Mouse (Mus musculus): ENCODE measurements at regions not wholly inside any gene's neighbourhood (a gene's known extent, or its start where the extent isn't known, plus 50 kb on each side); places are given as distances from the start of the nearest gene placed in this dataset.

DNA sequence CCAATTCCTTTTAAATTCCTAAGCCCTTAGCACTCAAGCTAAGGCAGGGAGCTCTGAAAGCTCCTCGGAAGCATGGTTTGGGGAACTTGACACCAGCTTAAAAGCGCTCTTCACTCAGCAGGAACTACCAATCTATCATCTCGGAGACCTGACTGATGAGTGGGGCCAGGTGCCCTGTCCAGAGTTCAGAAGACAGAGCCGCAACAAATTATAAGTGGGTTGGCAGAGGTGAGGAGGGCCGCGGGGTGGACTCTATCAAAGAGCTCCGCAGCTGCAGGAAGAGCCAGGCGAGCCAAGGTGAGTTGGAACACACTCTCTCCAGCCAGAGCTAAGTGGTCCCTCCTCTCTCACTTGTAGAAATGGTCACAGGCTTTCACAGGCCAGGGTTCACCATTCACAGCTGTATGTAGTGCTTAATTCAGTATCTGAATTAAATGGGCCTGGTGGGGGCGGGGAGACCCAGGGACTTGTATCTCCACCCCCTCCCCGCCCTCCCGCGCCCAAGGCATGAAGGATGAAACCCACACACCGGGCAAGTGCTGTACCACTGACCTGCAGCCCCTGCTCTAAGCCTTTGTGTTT, 180.8 kb downstream of the Stim2 start:
- DNase-seq (ENCODE audit: low read depth, low spot score): no peak

GRCm38 (mm10) chr5:54180192-54180611, 181.9 kb downstream of the Stim2 start:
- no peak for DNase-seq (ENCODE audit: low read depth, low spot score)

DNA sequence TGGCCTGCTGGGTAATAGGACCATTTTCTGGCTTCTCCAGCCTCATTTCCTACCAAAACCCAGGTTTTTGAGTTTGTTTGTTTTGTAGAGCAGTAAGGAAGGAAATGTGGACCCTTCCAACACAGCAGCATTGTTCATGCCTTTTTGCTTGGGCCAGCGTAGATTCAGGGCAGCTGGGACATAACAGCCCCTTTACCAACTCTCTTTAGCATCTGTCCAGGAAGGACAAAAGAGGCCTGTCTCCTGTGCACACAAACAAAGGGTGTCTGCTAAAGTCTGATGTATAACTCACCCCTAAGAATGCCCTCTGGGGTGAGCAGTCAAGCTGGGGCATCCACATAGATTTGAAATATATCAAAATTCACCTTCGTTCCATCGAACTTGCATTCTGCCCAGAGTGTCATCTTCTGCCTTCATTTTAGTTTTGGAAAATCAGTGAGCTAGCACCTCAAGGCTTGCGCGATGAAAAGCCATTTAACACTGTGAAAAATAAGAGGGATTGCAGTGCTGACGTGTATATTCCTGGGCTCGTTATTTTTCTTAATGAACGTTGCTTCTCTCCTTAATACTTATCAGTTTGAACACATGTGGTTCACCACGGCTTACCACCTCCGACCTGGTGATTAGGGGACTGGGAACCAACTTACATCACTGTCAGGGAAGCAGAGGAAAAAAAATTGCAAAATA, 182.5 kb downstream of the Stim2 start:
- DNase-seq (ENCODE audit: low read depth, low spot score): no peak

GRCm38 (mm10) chr5:54181327-54181863, 183.1 kb downstream of the Stim2 start:
- no peak for DNase-seq (ENCODE audit: low read depth, low spot score)

DNA sequence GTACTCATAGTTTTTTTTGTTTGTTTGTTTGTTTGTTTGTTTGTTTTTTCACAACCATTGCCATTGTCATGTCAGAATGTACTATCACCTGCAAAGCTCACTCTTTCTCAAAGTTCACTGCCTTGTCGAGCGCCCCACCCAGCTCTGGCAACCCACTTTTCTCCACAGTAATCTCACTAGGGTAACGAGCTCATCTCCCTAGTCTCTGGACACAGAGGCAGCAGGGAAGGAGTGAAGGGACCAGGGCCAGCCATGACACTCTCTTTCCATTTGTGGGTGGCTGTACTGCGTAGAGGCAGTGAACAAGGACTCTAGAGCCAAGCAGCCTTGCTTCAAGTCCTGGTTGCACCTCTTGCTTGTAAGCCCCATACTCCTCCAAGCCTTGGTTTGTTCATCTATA, 184.5 kb downstream of the Stim2 start:
- no peak for DNase-seq (ENCODE audit: low read depth, low spot score)

DNA sequence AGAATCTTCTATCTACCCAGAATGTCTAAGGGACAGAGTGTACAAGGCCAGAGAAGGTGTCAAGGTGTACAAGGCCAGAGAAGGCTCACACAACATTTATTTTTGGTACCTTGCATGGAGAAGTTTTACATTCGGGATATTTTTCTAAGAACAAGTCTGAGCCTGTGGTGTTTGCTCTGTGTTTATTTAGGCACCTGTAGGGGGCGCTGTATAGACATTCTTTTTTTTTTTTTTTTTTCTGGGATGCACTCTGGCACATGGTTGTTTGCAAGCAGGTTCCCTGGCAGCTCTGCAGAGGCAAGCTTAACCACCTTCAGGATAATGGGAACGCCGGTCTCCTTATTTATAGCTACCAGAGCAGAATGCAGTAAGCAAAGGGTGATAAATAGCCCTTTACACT, 187.4 kb downstream of the Stim2 start:
- DNase-seq (ENCODE audit: low read depth, low spot score): no peak

DNA sequence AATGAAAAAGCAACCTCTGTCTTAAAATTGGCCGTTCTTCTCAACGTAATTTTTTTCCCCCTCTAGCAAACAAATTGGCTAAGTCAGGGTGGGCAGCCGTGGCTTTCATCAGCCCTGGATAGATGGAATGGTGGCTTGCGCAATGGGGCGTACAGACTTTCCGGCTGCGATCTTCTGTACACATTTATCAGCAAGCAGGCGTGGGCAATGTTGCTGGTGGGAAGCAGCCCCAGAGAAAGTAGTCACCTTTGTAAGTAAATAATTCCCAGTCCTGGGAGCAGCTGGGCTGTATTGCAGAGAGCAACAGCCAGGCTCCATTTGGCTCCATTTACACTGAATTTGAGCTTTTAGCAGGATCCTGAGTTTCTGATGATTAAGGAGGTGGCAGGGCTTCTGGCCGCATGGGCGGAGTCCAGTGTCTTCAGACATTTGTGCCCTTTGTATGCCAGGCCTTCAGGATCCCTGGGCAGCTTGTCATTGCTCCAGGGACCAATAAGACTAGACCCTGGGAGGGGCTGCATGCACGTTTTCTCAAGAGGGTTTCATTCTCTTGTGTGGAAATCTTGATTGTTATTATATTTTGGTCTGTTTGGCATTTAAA, 187.9 kb downstream of the Stim2 start:
- DNase-seq (ENCODE audit: low read depth, low spot score): no peak

- DNase-seq (ENCODE audit: low read depth, low spot score): peak; percentile 32
These were observed 193.4 kb downstream of the Stim2 start for GRCm38 (mm10) chr5:54191688-54192087.

- no peak for DNase-seq (ENCODE audit: low read depth, low spot score)
These were observed 196.5 kb downstream of the Stim2 start for GRCm38 (mm10) chr5:54194846-54195245.

GRCm38 (mm10) chr5:54200032-54200431, 201.7 kb downstream of the Stim2 start:
- DNase-seq (ENCODE audit: low read depth, low spot score): no peak

DNA sequence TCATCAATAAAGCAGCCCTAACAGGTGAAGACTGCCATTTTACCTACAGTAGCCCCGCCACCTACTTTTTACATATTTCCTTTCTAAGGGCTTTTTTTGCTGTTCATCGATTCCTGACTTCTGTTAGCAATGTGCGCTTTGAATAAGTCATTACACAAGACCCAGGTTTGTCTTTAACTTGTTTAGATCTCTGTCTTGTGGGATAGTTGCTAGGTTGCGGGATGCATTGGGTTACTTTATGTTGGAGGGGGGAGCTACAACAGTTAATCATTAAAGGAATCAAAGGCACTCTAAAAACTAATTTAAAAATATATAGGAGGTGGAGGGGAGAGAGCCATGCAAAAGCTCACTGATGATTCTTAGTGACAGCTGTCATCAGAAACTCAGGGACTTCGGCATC, 202.3 kb downstream of the Stim2 start:
- DNase-seq (ENCODE audit: low read depth, low spot score): no peak

GRCm38 (mm10) chr5:54211457-54211856, 213.2 kb downstream of the Stim2 start:
- DNase-seq (ENCODE audit: low read depth, low spot score): no peak

DNA sequence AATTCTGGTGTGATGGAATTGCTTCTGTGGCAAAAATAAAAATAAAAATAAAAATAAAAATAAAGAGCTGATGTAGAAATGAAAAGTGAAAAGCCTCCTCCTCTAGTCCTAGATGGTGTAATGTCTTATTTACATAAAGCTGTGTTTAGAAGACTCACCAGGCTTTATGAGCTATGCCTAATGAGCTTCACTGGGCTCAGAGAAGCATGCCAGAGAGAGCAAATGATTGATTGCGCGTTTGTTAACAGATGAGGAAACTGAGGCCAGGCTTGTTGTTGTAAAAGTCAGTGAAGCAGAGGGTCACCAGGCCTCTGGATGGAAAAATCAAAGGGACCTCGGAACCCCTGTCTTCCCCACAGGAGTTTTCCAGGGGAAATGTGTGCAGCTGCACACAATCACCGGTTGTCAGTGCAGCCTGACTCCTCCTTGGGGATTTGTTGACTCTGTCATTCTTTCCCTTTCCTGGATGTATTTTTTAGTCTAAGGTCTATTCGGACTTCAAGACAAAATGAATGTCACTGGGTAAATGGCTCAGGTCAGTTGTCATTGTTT, 213.8 kb downstream of the Stim2 start:
- DNase-seq (ENCODE audit: low read depth, low spot score): no peak

DNA sequence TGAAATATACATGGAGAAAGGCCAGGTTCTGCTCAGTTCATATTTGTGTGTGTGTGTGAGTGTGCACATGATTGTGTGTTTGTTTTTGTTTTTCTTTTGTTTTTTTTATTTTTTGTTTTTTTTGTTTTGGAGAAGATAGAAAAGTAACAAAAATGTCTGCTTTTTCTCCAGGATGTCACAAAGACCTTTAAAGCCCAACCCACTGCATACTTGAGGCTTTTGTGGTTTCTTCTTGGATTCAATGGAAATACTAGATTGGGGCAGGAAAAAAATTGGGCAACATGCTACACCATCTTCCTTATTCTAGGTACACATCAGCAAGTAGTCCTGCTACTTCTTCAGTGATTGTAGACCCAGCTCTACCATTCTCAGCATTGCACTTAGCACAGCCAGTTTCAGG, 226.7 kb downstream of the Stim2 start:
- DNase-seq (ENCODE audit: low read depth, low spot score): no peak

DNA sequence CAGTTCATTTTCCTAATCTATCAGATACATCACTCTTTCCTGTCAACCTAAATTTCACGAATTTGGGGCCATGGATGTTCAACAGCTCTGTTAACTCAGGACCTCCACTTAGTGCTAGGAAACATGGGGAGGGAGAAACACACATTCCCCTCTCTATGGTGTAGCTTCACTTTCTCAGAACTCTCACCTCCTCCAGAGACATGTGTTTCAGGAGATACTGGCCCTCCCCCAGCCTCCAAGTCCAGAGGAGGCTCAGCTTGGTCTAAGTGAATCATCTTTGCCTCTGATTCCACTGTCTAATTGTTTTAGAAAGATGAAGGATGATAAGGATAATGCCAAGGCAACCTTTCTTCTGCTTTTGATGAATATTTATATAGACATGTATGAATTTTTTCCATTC, 236.3 kb downstream of the Stim2 start:
- peak; percentile 61 for DNase-seq (ENCODE audit: low read depth, low spot score)

GRCm38 (mm10) chr5:54235226-54235625, 236.9 kb downstream of the Stim2 start:
- DNase-seq (ENCODE audit: low read depth, low spot score): peak; percentile 94

DNA sequence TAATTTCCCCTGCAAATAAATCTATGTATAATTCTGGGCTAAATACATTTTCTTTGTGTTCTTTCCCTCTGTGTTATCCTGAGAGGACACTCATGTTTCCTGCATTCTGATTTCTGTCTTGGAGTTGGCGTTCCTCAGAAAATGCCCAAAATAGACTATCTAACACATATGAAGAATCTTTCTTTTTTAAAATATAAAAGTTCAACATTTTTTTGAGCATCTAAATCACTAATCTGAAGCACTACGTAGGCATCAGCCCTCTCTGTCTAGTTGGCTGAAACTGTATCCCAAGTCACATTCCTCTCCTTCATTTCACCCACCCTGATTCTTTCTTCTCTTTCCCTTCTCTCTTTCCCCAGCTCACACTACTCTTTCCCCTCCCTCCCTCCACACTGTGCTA, 238.9 kb downstream of the Stim2 start:
- DNase-seq (ENCODE audit: low read depth, low spot score): peak; percentile 45

GRCm38 (mm10) chr5:54238646-54239167, 240.4 kb downstream of the Stim2 start:
- DNase-seq (ENCODE audit: low read depth, low spot score): no peak

GRCm38 (mm10) chr5:54239586-54239985, 241.3 kb downstream of the Stim2 start:
- peak; percentile 82 for DNase-seq (ENCODE audit: low read depth, low spot score)

- DNase-seq (ENCODE audit: low read depth, low spot score): peak; percentile 69
These were observed 243.0 kb downstream of the Stim2 start for GRCm38 (mm10) chr5:54241169-54241917.

GRCm38 (mm10) chr5:54242126-54242525, 243.8 kb downstream of the Stim2 start:
- no peak for DNase-seq (ENCODE audit: low read depth, low spot score)

- no peak for DNase-seq (ENCODE audit: low read depth, low spot score)
These were observed 253.7 kb downstream of the Stim2 start for GRCm38 (mm10) chr5:54252038-54252437.

All from telencephalon, adult 2 months (tissue).